Mouse (Mus musculus) small intestine, adult 2 months (tissue): ENCODE measurements around the gene Gm5108. TPM values are rescaled to one million over a fixed set of nuclear protein-coding genes. Genes with fewer than 3 reads are reported as not detected.

Source experiments
- H3K27ac ChIP-seq: fragments of 200-500 bp; 2 replicates; pipeline ENCODE4 v1.5.1; 2012; ENCODE audit warnings: low read depth, low read length, control low read depth, inconsistent platforms; ENCODE audit not compliant: insufficient read depth
- H3K27me3 ChIP-seq: fragments of 200-500 bp; 2 replicates; pipeline ENCODE4 v1.6.1; 2012; ENCODE audit warnings: mild to moderate bottlenecking, moderate library complexity, low read length, inconsistent platforms; ENCODE audit not compliant: control insufficient read depth, insufficient read depth
- H3K36me3 ChIP-seq: fragments of 200-500 bp; 2 replicates; pipeline ENCODE4 v1.6.1; 2012; ENCODE audit warnings: mild to moderate bottlenecking, low read length, control low read depth, inconsistent platforms; ENCODE audit not compliant: control insufficient read depth, insufficient read depth
- H3K4me1 ChIP-seq: fragments of 200-500 bp; 2 replicates; pipeline ENCODE4 v1.6.1; 2012; ENCODE audit warnings: low read length, inconsistent platforms, mixed read lengths; ENCODE audit not compliant: control insufficient read depth, insufficient read depth, insufficient read length
- H3K4me3 ChIP-seq: fragments of 200-500 bp; 2 replicates; pipeline ENCODE4 v1.5.1; 2012; ENCODE audit warnings: low read depth, mild to moderate bottlenecking, control low read depth, inconsistent platforms, low read length, moderate library complexity
- CTCF ChIP-seq: fragments of 200-500 bp; IDR thresholded peaks from 2 replicates; pipeline ENCODE4 v1.5.1; 2012; ENCODE audit warnings: low read depth, mild to moderate bottlenecking, control low read depth, inconsistent platforms, low read length, moderate library complexity, mixed read lengths; ENCODE audit not compliant: insufficient replicate concordance, insufficient read length; ENCODE audit errors: extremely low read depth
- POLR2A ChIP-seq: fragments of 200-500 bp; IDR thresholded peaks from 2 replicates; pipeline ENCODE4 v1.6.1; 2012; ENCODE audit warnings: low read depth, mild to moderate bottlenecking, control low read depth, inconsistent platforms, low read length, moderate library complexity
- WGBS: fragments of 180-500 bp; shearing (Covaris S2); methylation state at CpG from one replicate; pipeline ENCODE4 v1.1.7; 2018; 5-methylcytosine and 5-hydroxymethylcytosine counted together
- polyA plus RNA-seq: library from polyadenylated mRNA; depleted of rRNA; stranded (reverse); fragments of >200 nt; gene quantifications from 2 replicates; pipeline ENCODE4 v1.2.3, GENCODE M21; 2012

The Gm5108 gene
- polyA plus RNA-seq, 1 experiment: not detected

DNA sequence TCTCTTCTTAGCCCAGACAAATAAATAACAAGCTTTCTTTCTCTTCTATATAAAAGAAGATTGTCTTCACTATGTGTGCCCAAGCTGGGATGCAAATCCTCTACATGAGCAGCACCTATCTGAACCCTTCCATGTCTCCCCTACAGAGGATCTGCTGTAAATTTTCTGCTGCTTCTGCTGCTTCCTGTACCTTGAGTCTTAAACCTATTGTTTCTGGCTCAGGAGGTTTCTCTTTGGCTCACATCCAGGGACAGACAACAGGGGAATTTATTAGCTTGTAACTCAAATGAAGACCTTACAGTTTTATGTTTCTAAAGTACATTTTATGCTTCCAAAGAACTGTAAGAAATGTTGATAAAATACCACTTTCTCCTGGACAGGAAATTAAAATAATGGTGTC lies 5.5 kb downstream of the Gm5108 start:
- H3K27me3 ChIP-seq: no peaks in the 10 kb centered on the region

GRCm38 (mm10) chr5:67948074-67948473 lies 6.6 kb downstream of the Gm5108 start:
- Histone ChIP-seq H3K36me3 (no peaks in the 10 kb centered on the region), H3K27ac (no peak overlapping the region), H3K27me3 (no peaks in the 10 kb centered on the region), H3K4me3 (no peak overlapping the region), H3K4me1 (no peaks in the 10 kb centered on the region; the same call in 1 of the 2 replicates)
- WGBS: 92% methylated on average over 5 of the region's 5 CpGs
- TF ChIP-seq POLR2A (no peak), CTCF (no peak)

More for the DNA sequence above, 5.5 kb downstream of the Gm5108 start:
- TF ChIP-seq POLR2A (no peak), CTCF (no peak)
- Histone ChIP-seq H3K36me3 (no peaks in the 10 kb centered on the region), H3K4me1 (no peaks in the 10 kb centered on the region; the same call in 1 of the 2 replicates), H3K4me3 (no peak overlapping the region), H3K27ac (no peak overlapping the region)

- no peak for TF ChIP-seq CTCF
- no peak for TF ChIP-seq POLR2A
- H3K27me3 ChIP-seq: no peaks in the 10 kb centered on the region
- H3K27ac ChIP-seq: no peak overlapping the region
- no peaks in the 10 kb centered on the region for H3K4me1 ChIP-seq
- H3K4me3 ChIP-seq: no peak overlapping the region
- WGBS: 89% methylated on average over 4 of the region's 4 CpGs
- H3K36me3 ChIP-seq: no peaks in the 10 kb centered on the region
Measured at GRCm38 (mm10) chr5:67954097-67954496, 12.6 kb downstream of the Gm5108 start.

GRCm38 (mm10) chr5:67955486-67955885 lies 14.0 kb downstream of the Gm5108 start:
- Histone ChIP-seq H3K4me3 (no peak overlapping the region), H3K4me1 (no peaks in the 10 kb centered on the region), H3K36me3 (no peaks in the 10 kb centered on the region), H3K27me3 (no peaks in the 10 kb centered on the region), H3K27ac (no peak overlapping the region)
- WGBS: 80% methylated on average over 7 of the region's 7 CpGs
- TF ChIP-seq POLR2A: no peak
- TF ChIP-seq CTCF: no peak

DNA sequence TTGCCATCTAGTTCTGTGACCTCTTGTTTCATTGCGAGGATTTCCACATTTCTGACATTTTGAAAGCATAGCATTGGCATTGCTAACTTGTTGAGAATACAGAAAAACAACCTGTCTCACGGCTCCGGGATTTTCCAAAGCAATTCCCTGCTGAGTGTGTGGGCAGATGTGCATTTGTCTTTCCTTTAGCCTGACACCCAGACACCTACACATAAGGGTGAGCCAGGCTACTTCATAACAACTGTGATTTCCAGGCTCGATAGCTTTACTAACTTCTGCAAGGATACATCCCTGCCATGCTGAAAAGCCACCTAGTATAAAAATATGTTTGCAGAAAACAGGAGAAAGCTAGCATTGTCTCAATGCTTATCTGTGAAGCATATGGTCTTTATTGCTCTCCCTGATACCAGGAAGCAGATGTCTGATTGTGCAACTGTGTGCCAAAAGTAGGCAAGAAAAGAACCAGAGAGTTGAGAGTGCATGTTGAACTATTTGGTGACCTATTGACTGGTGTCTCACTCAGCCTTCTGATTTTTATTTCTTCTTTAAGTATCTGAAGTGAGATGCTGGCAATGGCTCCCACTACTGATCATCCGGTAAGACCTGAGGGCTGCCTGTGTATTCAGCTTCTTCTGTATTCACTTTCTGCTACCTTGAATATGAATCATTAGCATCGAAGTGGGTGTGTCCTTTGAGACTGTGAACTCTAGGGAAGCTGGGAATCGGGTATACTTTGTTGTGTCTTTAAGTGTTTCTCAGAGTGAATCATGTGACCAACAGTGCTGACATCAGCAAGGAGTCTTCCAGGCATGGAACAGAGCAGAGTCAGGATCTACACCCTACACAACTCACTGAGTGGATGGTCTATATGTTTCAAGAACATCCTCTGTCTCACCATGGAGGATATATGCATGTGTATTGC lies 20.5 kb downstream of the Gm5108 start:
- H3K36me3 ChIP-seq: no peaks in the 10 kb centered on the region
- H3K4me1 ChIP-seq: peaks cover 4% of the 10 kb centered on the region; the same call in 1 of the 2 replicates
- H3K4me3 ChIP-seq: no peak overlapping the region
- 30% methylated on average over 7 of the region's 7 CpGs for WGBS
- no peaks in the 10 kb centered on the region for H3K27me3 ChIP-seq
- TF ChIP-seq POLR2A: no peak
- no peak for TF ChIP-seq CTCF
- no peak overlapping the region for H3K27ac ChIP-seq

GRCm38 (mm10) chr5:67969536-67969935 lies 28.1 kb downstream of the Gm5108 start:
- TF ChIP-seq CTCF (no peak), POLR2A (no peak)
- no peaks in the 10 kb centered on the region for H3K36me3 ChIP-seq
- WGBS: 80% methylated on average over 7 of the region's 7 CpGs
- H3K4me3 ChIP-seq: no peak overlapping the region
- peaks cover 7% of the 10 kb centered on the region; the same call in 1 of the 2 replicates for H3K4me1 ChIP-seq
- H3K27ac ChIP-seq: no peak overlapping the region
- H3K27me3 ChIP-seq: no peaks in the 10 kb centered on the region

GRCm38 (mm10) chr5:67981946-67982526 lies 40.6 kb downstream of the Gm5108 start:
- Histone ChIP-seq H3K4me1 (no peaks in the 10 kb centered on the region), H3K36me3 (no peaks in the 10 kb centered on the region), H3K27me3 (no peaks in the 10 kb centered on the region; the same call in 1 of the 2 replicates), H3K4me3 (no peak overlapping the region), H3K27ac (no peak overlapping the region)
- 61% methylated on average over 3 of the region's 3 CpGs for WGBS
- TF ChIP-seq POLR2A (no peak), CTCF (no peak)
